Mouse (Mus musculus): ENCODE data around the gene Stox2. TPM values are rescaled to one million over a fixed set of nuclear protein-coding genes. Genes with fewer than 3 reads are reported as not detected.
A peak's percentile ranks its signal among the peaks of the same experiment; 100 is the strongest.

Gene Stox2
- polyA plus RNA-seq, 1 experiment from 2014 or later = 10.3 TPM

- Histone ChIP-seq H3K27ac (ENCODE audit: poor library complexity, severe bottlenecking) (no peak overlapping the region), H3K4me1 (replicated peaks) (peaks cover 11% of the 10 kb centered on the region; the same call in 1 of the 2 replicates), H3K9me3 (replicated peaks) (no peaks in the 10 kb centered on the region; the same call in 1 of the 2 replicates), H3K4me2 (peak overlapping the region; percentile 84), H3K9ac (peak overlapping the region; percentile 92), H3K4me3 (peak overlapping the region; percentile 64), H3K36me3 (no peaks in the 10 kb centered on the region), H3K27me3 (replicated peaks) (0 out of 2 replicates have a peak, but pooled peaks cover 10% of the 10 kb centered on the region)
- no peak for ATAC-seq (ENCODE audit: insufficient number of reproducible peaks, low FRiP score)
- WGBS = 13% methylated on average over 6 of the region's 6 CpGs
Observed at GRCm38 (mm10) chr8:47289641-47290040, 156.5 kb downstream of the Stox2 start.

GRCm38 (mm10) chr8:47288866-47289541, 157.2 kb downstream of the Stox2 start:
- peaks cover 11% of the 10 kb centered on the region; the same call in 1 of the 2 replicates for H3K4me1 ChIP-seq (replicated peaks)
- peak; percentile 84 for ATAC-seq (ENCODE audit: insufficient number of reproducible peaks, low FRiP score)
- H3K4me3 ChIP-seq = peak overlapping the region; percentile 64
- peak overlapping the region; percentile 80 for H3K27ac ChIP-seq (ENCODE audit: poor library complexity, severe bottlenecking)
- H3K4me2 ChIP-seq = peak overlapping the region; percentile 84
- peak overlapping the region; percentile 92 for H3K9ac ChIP-seq
- no peaks in the 10 kb centered on the region for H3K36me3 ChIP-seq
- WGBS = under 1% methylated on average over 96 of the region's 97 CpGs
- H3K27me3 ChIP-seq (replicated peaks) = 0 out of 2 replicates have a peak, but pooled peaks cover 10% of the 10 kb centered on the region
- no peaks in the 10 kb centered on the region; the same call in 1 of the 2 replicates for H3K9me3 ChIP-seq (replicated peaks)

GRCm38 (mm10) chr8:47288131-47288865, 157.9 kb downstream of the Stox2 start:
- Histone ChIP-seq H3K36me3 (no peaks in the 10 kb centered on the region), H3K27ac (ENCODE audit: poor library complexity, severe bottlenecking) (peak overlapping the region; percentile 80), H3K4me3 (peak overlapping the region; percentile 64), H3K4me1 (replicated peaks) (peaks cover 15% of the 10 kb centered on the region; the same call in 1 of the 2 replicates), H3K9ac (peak overlapping the region; percentile 92), H3K4me2 (peak overlapping the region; percentile 84), H3K27me3 (replicated peaks) (0 out of 2 replicates have a peak, but pooled peaks cover 10% of the 10 kb centered on the region), H3K9me3 (replicated peaks) (no peaks in the 10 kb centered on the region; the same call in 1 of the 2 replicates)
- peak; percentile 51 for ATAC-seq (ENCODE audit: insufficient number of reproducible peaks, low FRiP score)
- 0% methylated on average over 74 of the region's 78 CpGs for WGBS

- H3K27ac ChIP-seq (ENCODE audit: poor library complexity, severe bottlenecking) = peak overlapping the region; percentile 80
- peak overlapping the region; percentile 92 for H3K9ac ChIP-seq
- peak; percentile 35 for ATAC-seq (ENCODE audit: insufficient number of reproducible peaks, low FRiP score)
- under 1% methylated on average over 33 of the region's 33 CpGs for WGBS
- no peaks in the 10 kb centered on the region; the same call in 1 of the 2 replicates for H3K9me3 ChIP-seq (replicated peaks)
- H3K36me3 ChIP-seq = no peaks in the 10 kb centered on the region
- peak overlapping the region; percentile 84 for H3K4me2 ChIP-seq
- peaks cover 15% of the 10 kb centered on the region; the same call in 1 of the 2 replicates for H3K4me1 ChIP-seq (replicated peaks)
- H3K27me3 ChIP-seq (replicated peaks) = 0 out of 2 replicates have a peak, but pooled peaks cover 7% of the 10 kb centered on the region
- H3K4me3 ChIP-seq = peak overlapping the region; percentile 64
Observed at GRCm38 (mm10) chr8:47287641-47288130, 158.5 kb downstream of the Stox2 start.

GRCm38 (mm10) chr8:47287201-47287621, 159.0 kb downstream of the Stox2 start:
- no peak for ATAC-seq (ENCODE audit: insufficient number of reproducible peaks, low FRiP score)
- peak overlapping the region; percentile 92 for H3K9ac ChIP-seq
- peak overlapping the region; percentile 64 for H3K4me3 ChIP-seq
- H3K36me3 ChIP-seq = no peaks in the 10 kb centered on the region
- H3K27me3 ChIP-seq (replicated peaks) = 0 out of 2 replicates have a peak, but pooled peaks cover 6% of the 10 kb centered on the region
- peak overlapping the region; percentile 84 for H3K4me2 ChIP-seq
- H3K4me1 ChIP-seq (replicated peaks) = peaks cover 15% of the 10 kb centered on the region; the same call in 1 of the 2 replicates
- H3K27ac ChIP-seq (ENCODE audit: poor library complexity, severe bottlenecking) = no peak overlapping the region
- no peaks in the 10 kb centered on the region for H3K9me3 ChIP-seq (replicated peaks)
- 2% methylated on average over 16 of the region's 16 CpGs for WGBS

- peaks cover 15% of the 10 kb centered on the region; the same call in 1 of the 2 replicates for H3K4me1 ChIP-seq (replicated peaks)
- peak overlapping the region; percentile 64 for H3K4me3 ChIP-seq
- no peaks in the 10 kb centered on the region for H3K36me3 ChIP-seq
- WGBS = 74% methylated on average over 12 of the region's 12 CpGs
- ATAC-seq (ENCODE audit: insufficient number of reproducible peaks, low FRiP score) = no peak
- 0 out of 2 replicates have a peak, but pooled peaks cover 5% of the 10 kb centered on the region for H3K27me3 ChIP-seq (replicated peaks)
- no peak overlapping the region for H3K9ac ChIP-seq
- H3K4me2 ChIP-seq = peak overlapping the region; percentile 84
- no peak overlapping the region for H3K27ac ChIP-seq (ENCODE audit: poor library complexity, severe bottlenecking)
- H3K9me3 ChIP-seq (replicated peaks) = no peaks in the 10 kb centered on the region
Observed at GRCm38 (mm10) chr8:47286081-47286700, 160.0 kb downstream of the Stox2 start.

GRCm38 (mm10) chr8:47285435-47285834, 160.7 kb downstream of the Stox2 start:
- no peak overlapping the region for H3K9ac ChIP-seq
- no peaks in the 10 kb centered on the region for H3K36me3 ChIP-seq
- no peaks in the 10 kb centered on the region for H3K9me3 ChIP-seq (replicated peaks)
- 78% methylated on average over 6 of the region's 6 CpGs for WGBS
- no peak overlapping the region; the same call in 1 of the 2 replicates for H3K4me2 ChIP-seq
- no peak overlapping the region for H3K27ac ChIP-seq (ENCODE audit: poor library complexity, severe bottlenecking)
- H3K4me1 ChIP-seq (replicated peaks) = peaks cover 16% of the 10 kb centered on the region
- ATAC-seq (ENCODE audit: insufficient number of reproducible peaks, low FRiP score) = no peak
- H3K27me3 ChIP-seq (replicated peaks) = no peaks in the 10 kb centered on the region
- H3K4me3 ChIP-seq = no peak overlapping the region

GRCm38 (mm10) chr8:47284329-47285326, 161.5 kb downstream of the Stox2 start:
- H3K4me2 ChIP-seq = no peak overlapping the region
- H3K36me3 ChIP-seq = no peaks in the 10 kb centered on the region
- no peaks in the 10 kb centered on the region for H3K9me3 ChIP-seq (replicated peaks)
- H3K9ac ChIP-seq = no peak overlapping the region
- WGBS = 82% methylated on average over 21 of the region's 21 CpGs
- no peak for ATAC-seq (ENCODE audit: insufficient number of reproducible peaks, low FRiP score)
- no peaks in the 10 kb centered on the region for H3K27me3 ChIP-seq (replicated peaks)
- H3K4me1 ChIP-seq (replicated peaks) = peaks cover 22% of the 10 kb centered on the region
- no peak overlapping the region for H3K27ac ChIP-seq (ENCODE audit: poor library complexity, severe bottlenecking)
- no peak overlapping the region for H3K4me3 ChIP-seq

- 51% methylated on average over 10 of the region's 10 CpGs for WGBS
- Histone ChIP-seq H3K4me2 (peak overlapping the region; percentile 5; the same call in 1 of the 2 replicates), H3K36me3 (no peaks in the 10 kb centered on the region), H3K27me3 (replicated peaks) (no peaks in the 10 kb centered on the region), H3K4me3 (no peak overlapping the region), H3K9me3 (replicated peaks) (no peaks in the 10 kb centered on the region), H3K27ac (ENCODE audit: poor library complexity, severe bottlenecking) (no peak overlapping the region), H3K9ac (no peak overlapping the region), H3K4me1 (replicated peaks) (peaks cover 36% of the 10 kb centered on the region)
- no peak for ATAC-seq (ENCODE audit: insufficient number of reproducible peaks, low FRiP score)
Observed at GRCm38 (mm10) chr8:47279898-47280297, 166.3 kb downstream of the Stox2 start.

- Histone ChIP-seq H3K4me1 (replicated peaks) (peaks cover 32% of the 10 kb centered on the region), H3K9ac (no peak overlapping the region), H3K4me2 (no peak overlapping the region), H3K27ac (ENCODE audit: poor library complexity, severe bottlenecking) (no peak overlapping the region), H3K4me3 (no peak overlapping the region), H3K27me3 (replicated peaks) (no peaks in the 10 kb centered on the region), H3K9me3 (replicated peaks) (no peaks in the 10 kb centered on the region), H3K36me3 (no peaks in the 10 kb centered on the region)
- ATAC-seq (ENCODE audit: insufficient number of reproducible peaks, low FRiP score) = no peak
- WGBS = 69% methylated on average over 3 of the region's 3 CpGs
Observed at GRCm38 (mm10) chr8:47278211-47278610, 168.0 kb downstream of the Stox2 start.

Measured in heart, embryonic 12.5 days (tissue).